In the genomic region with DNA sequence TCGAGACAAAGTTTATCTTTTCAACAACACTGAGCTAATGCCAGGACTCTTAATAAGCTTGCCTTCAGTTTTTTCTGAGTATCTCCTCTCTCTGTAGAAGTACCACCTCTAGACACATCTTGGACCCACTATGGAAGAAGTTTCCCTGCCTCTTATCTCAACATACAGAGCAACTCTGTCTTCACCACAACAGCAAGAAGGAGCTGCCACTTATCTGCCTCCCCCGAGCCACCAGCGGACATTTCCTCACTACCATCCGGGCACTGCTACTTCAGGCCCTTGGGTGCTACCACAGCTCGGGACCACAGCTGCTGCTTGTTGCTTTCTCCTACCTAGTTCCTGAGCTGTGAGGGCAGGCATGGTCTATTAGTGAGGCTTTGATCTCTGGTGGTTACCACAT, we compare ENCODE assay signal across 28 mouse cellular contexts. TPM values are rescaled to one million over a fixed set of nuclear protein-coding genes. Genes with fewer than 3 reads are reported as not detected.
DNase-seq lines count a peak whose midpoint lies in the region; ATAC-seq and TF ChIP-seq lines count a peak whose summit lies in the region.
"Had no signal": no experiment of that assay in that cellular context is flagged by ENCODE, and none has a peak within 500 bp of the region (broad histone marks: within the 10 kb centered on the region; RNA-seq: fewer than 3 reads in every experiment).

No protein-coding gene starts in this region.

- H3K4me2 ChIP-seq in liver, embryonic 14.5 days (ENCODE audit: low read depth), result no peak overlapping the region
- H3K4me2 ChIP-seq in stomach, postnatal 0 days (replicated peaks; ENCODE audit: low read depth), result no peak overlapping the region
- H3K4me2 ChIP-seq in forebrain, embryonic 11.5 days (ENCODE audit: low read depth, low read length, severe bottlenecking), result no peak overlapping the region
- H3K4me2 ChIP-seq: embryonic facial prominence, embryonic 15.5 days; forebrain, embryonic 15.5 days; hindbrain, embryonic 15.5 days; kidney, embryonic 15.5 days; midbrain, embryonic 13.5 days; neural tube, embryonic 13.5 days had no signal

- H3K27ac ChIP-seq in MEL (ENCODE audit: control insufficient read depth, low read depth, low read length), result no peak overlapping the region; the same call in 1 of the 2 replicates
- H3K27ac ChIP-seq in liver, embryonic 14.5 days, result no peak overlapping the region
- no peak overlapping the region for H3K27ac ChIP-seq in stomach, postnatal 0 days (replicated peaks)
- no peak overlapping the region for H3K27ac ChIP-seq in forebrain, embryonic 11.5 days (ENCODE audit: low read depth, low read length)
- H3K27ac ChIP-seq: embryonic facial prominence, embryonic 15.5 days; forebrain, embryonic 15.5 days; hindbrain, embryonic 15.5 days; kidney, embryonic 15.5 days; left cerebral cortex, adult 2 months; limb, embryonic 10.5 days; macrophage; midbrain, embryonic 13.5 days; neural tube, embryonic 13.5 days had no signal

- H3K36me3 ChIP-seq in MEL (ENCODE audit: control insufficient read depth in 1 of 2, insufficient read depth in 2 of 2, low read length in 2 of 2), result peaks cover 0 to 30% of the 10 kb centered on the region in 2 experiments; a peak in 2 of 4 replicates
- no peaks in the 10 kb centered on the region for H3K36me3 ChIP-seq in liver, embryonic 14.5 days (replicated peaks; ENCODE audit: control insufficient read depth, insufficient read depth, low read depth)
- no peaks in the 10 kb centered on the region for H3K36me3 ChIP-seq in stomach, postnatal 0 days (ENCODE audit: control insufficient read depth, insufficient read depth, low read length)
- no peaks in the 10 kb centered on the region for H3K36me3 ChIP-seq in forebrain, embryonic 11.5 days (ENCODE audit: control insufficient read depth, insufficient read depth, low read length)
- H3K36me3 ChIP-seq: embryonic facial prominence, embryonic 15.5 days; forebrain, embryonic 15.5 days; hindbrain, embryonic 15.5 days; kidney, embryonic 15.5 days; limb, embryonic 10.5 days; midbrain, embryonic 13.5 days; neural tube, embryonic 13.5 days had no signal

- no peaks in the 10 kb centered on the region for H3K27me3 ChIP-seq in MEL (ENCODE audit: control insufficient read depth in 1 of 2, insufficient read depth in 2 of 2, low read length in 2 of 2)
- no peaks in the 10 kb centered on the region for H3K27me3 ChIP-seq in liver, embryonic 14.5 days (ENCODE audit: control insufficient read depth, insufficient read depth, low read length)
- H3K27me3 ChIP-seq in stomach, postnatal 0 days (ENCODE audit: control insufficient read depth, insufficient read depth, low read length), result no peaks in the 10 kb centered on the region
- H3K27me3 ChIP-seq in forebrain, embryonic 11.5 days (ENCODE audit: control insufficient read depth, insufficient read depth, low read length), result no peaks in the 10 kb centered on the region
- H3K27me3 ChIP-seq: embryonic facial prominence, embryonic 15.5 days; forebrain, embryonic 15.5 days; hindbrain, embryonic 15.5 days; kidney, embryonic 15.5 days; midbrain, embryonic 13.5 days; neural tube, embryonic 13.5 days had no signal

- 10% methylated on average over 5 of the region's 5 CpGs for WGBS in liver, embryonic 14.5 days (ENCODE audit: insufficient replicate concordance)
- WGBS in stomach, postnatal 0 days, result 72% methylated on average over 5 of the region's 5 CpGs
- 89% methylated on average over 5 of the region's 5 CpGs for WGBS in forebrain, embryonic 11.5 days

- peaks cover 0 to 21% of the 10 kb centered on the region in 2 experiments; a peak in 3 of 4 replicates for H3K4me1 ChIP-seq in MEL (ENCODE audit: control insufficient read depth in 1 of 2, insufficient read depth in 2 of 2, low read length in 2 of 2)
- peaks cover 0 to 19% of the 10 kb centered on the region in 2 experiments; a peak in 3 of 4 replicates for H3K4me1 ChIP-seq in liver, embryonic 14.5 days (replicated peaks; ENCODE audit: control insufficient read depth in 2 of 2, insufficient read depth in 2 of 2, low read length in 1 of 2)
- H3K4me1 ChIP-seq in stomach, postnatal 0 days (replicated peaks; ENCODE audit: control insufficient read depth, insufficient read depth), result no peaks in the 10 kb centered on the region; the same call in 1 of the 2 replicates
- H3K4me1 ChIP-seq in forebrain, embryonic 11.5 days (replicated peaks; ENCODE audit: control insufficient read depth, insufficient read depth, low read length), result no peaks in the 10 kb centered on the region
- H3K4me1 ChIP-seq: forebrain, embryonic 15.5 days; hindbrain, embryonic 15.5 days; limb, embryonic 10.5 days; midbrain, embryonic 13.5 days; neural tube, embryonic 13.5 days had no signal

- TF ChIP-seq EP300 in MEL (IDR thresholded peaks at IDR 0.05; ENCODE audit: low read depth in 1 of 2, low read length in 2 of 2), result peak; percentile 70 to 73
- TF ChIP-seq EP300 in liver, embryonic 14.5 days (IDR thresholded peaks at IDR 0.05; ENCODE audit: low read depth), result peak; percentile 46
- no peak for TF ChIP-seq EP300 in stomach, postnatal 0 days (optimal IDR thresholded peaks at IDR 0.05)

- TF ChIP-seq CTCF in MEL (IDR thresholded peaks at IDR 0.05 in 2 of 3, conservative IDR thresholded peaks at IDR 0.05 in 1 of 3; ENCODE audit: control insufficient read depth in 1 of 3, insufficient read depth in 1 of 3, low read depth in 2 of 3, low read length in 3 of 3, poor library complexity in 1 of 3, severe bottlenecking in 1 of 3), result no peak
- TF ChIP-seq CTCF in liver, embryonic 14.5 days (IDR thresholded peaks at IDR 0.05; ENCODE audit: low read depth), result no peak
- TF ChIP-seq CTCF in stomach, postnatal 0 days (IDR thresholded peaks at IDR 0.05; ENCODE audit: low read depth), result no peak

- peak; percentile 81 for DNase-seq in MEL (ENCODE audit: low read depth, low spot score)
- DNase-seq in liver, embryonic 14.5 days (ENCODE audit: low read depth in 3 of 3, low spot score in 3 of 3), result peak in 1 of 3 experiments; percentile 24
- no peak for DNase-seq in stomach, postnatal 0 days (ENCODE audit: low spot score)
- DNase-seq in gastrocnemius, adult 18-20 months (ENCODE audit: low spot score), result no peak
- DNase-seq in spleen, postnatal 10 days (ENCODE audit: low spot score in 2 of 2), result no peak
- no peak for DNase-seq in forebrain, embryonic 11.5 days (ENCODE audit: low spot score)
- DNase-seq: adrenal gland, postnatal 14 days; cerebellum, adult 9-10 months; gastrocnemius, postnatal 25 days; heart, postnatal 4 days; kidney, postnatal 4 days; layer of hippocampus, adult 9-11 months; right cerebral cortex, adult 18-20 months; right cerebral cortex, postnatal 4 days had no signal

- H3K9me3 ChIP-seq in MEL (replicated peaks; ENCODE audit: insufficient read depth, low read length), result no peaks in the 10 kb centered on the region
- H3K9me3 ChIP-seq in liver, embryonic 14.5 days (ENCODE audit: control insufficient read depth, low read length), result no peaks in the 10 kb centered on the region
- H3K9me3 ChIP-seq in stomach, postnatal 0 days (ENCODE audit: control insufficient read depth, low read length), result no peaks in the 10 kb centered on the region
- H3K9me3 ChIP-seq in forebrain, embryonic 11.5 days (ENCODE audit: control insufficient read depth, low read length), result no peaks in the 10 kb centered on the region
- H3K9me3 ChIP-seq: embryonic facial prominence, embryonic 15.5 days; forebrain, embryonic 15.5 days; hindbrain, embryonic 15.5 days; kidney, embryonic 15.5 days; limb, embryonic 10.5 days; midbrain, embryonic 13.5 days; neural tube, embryonic 13.5 days had no signal

- no peak for TF ChIP-seq RAD21 in MEL (IDR thresholded peaks at IDR 0.05; ENCODE audit: low read depth, low read length)

- ATAC-seq in hematopoietic stem cell, adult 5-6 weeks (replicated peaks in 1 of 2; ENCODE audit: insufficient read depth in 1 of 2, low FRiP score in 2 of 2, low TSS enrichment in 1 of 2, low read depth in 1 of 2, poor library complexity in 2 of 2, severe bottlenecking in 2 of 2), result peak; percentile 73 to 76
- peak; percentile 79 for ATAC-seq in liver, embryonic 14.5 days (ENCODE audit: insufficient read depth)
- peak; percentile 81 for ATAC-seq in megakaryocyte progenitor cell, adult 5-6 weeks (replicated peaks; ENCODE audit: poor library complexity)
- ATAC-seq in stomach, postnatal 0 days (ENCODE audit: low FRiP score, low TSS enrichment), result no peak
- ATAC-seq in forebrain, embryonic 11.5 days (replicated peaks; ENCODE audit: low FRiP score), result no peak
- ATAC-seq: forebrain, embryonic 15.5 days; intestine, postnatal 0 days; lung, postnatal 0 days; midbrain, embryonic 13.5 days had no signal

- no peaks in the 10 kb centered on the region for H3K79me2 ChIP-seq in MEL (ENCODE audit: control insufficient read depth, insufficient read depth, low read length, poor library complexity)

- TF ChIP-seq POLR2A in MEL (IDR thresholded peaks at IDR 0.05; ENCODE audit: control insufficient read depth in 1 of 2, insufficient read depth in 1 of 2, low read depth in 1 of 2, low read length in 2 of 2, poor library complexity in 1 of 2), result no peak

- H3K9ac ChIP-seq in MEL (ENCODE audit: control insufficient read depth, low read depth, low read length, poor library complexity, severe bottlenecking), result no peak overlapping the region; the same call in 1 of the 2 replicates
- no peak overlapping the region for H3K9ac ChIP-seq in liver, embryonic 14.5 days (replicated peaks)
- no peak overlapping the region for H3K9ac ChIP-seq in stomach, postnatal 0 days (ENCODE audit: low read length)
- no peak overlapping the region for H3K9ac ChIP-seq in forebrain, embryonic 11.5 days (ENCODE audit: low read length)
- H3K9ac ChIP-seq: embryonic facial prominence, embryonic 15.5 days; forebrain, embryonic 15.5 days; hindbrain, embryonic 15.5 days; kidney, embryonic 15.5 days; midbrain, embryonic 13.5 days; neural tube, embryonic 13.5 days had no signal

- no peak overlapping the region for H3K4me3 ChIP-seq in MEL (ENCODE audit: control insufficient read depth in 1 of 2, insufficient read depth in 1 of 2, low read depth in 2 of 2, low read length in 2 of 2)
- no peak overlapping the region for H3K4me3 ChIP-seq in liver, embryonic 14.5 days (ENCODE audit: insufficient read depth in 1 of 2, low read depth in 2 of 2, low read length in 2 of 2)
- H3K4me3 ChIP-seq in stomach, postnatal 0 days (ENCODE audit: low read depth, low read length), result no peak overlapping the region
- no peak overlapping the region for H3K4me3 ChIP-seq in forebrain, embryonic 11.5 days (ENCODE audit: low read depth, low read length)
- H3K4me3 ChIP-seq: embryonic facial prominence, embryonic 15.5 days; forebrain, embryonic 15.5 days; hindbrain, embryonic 15.5 days; kidney, embryonic 15.5 days; left cerebral cortex, adult 2 months; limb, embryonic 10.5 days; midbrain, embryonic 13.5 days; neural tube, embryonic 13.5 days had no signal

RNA-seq across cellular contexts. Expression of gene P2ry14, which starts 20.2 kb away (rescaled TPM):
- 0.08 and 0.10 TPM in 2 replicates for total RNA-seq in MEL (2012; rRNA removed)
- polyA plus RNA-seq in MEL (2012; ENCODE audit: insufficient read depth in 1 of 2, insufficient read length in 2 of 2, low read depth in 1 of 2, low replicate concordance in 2 of 2, missing spikeins in 1 of 2), result under 1 TPM in 1 of 2 experiments, not detected in 1; 0.13 TPM
- 53.2 and 54.7 TPM in 2 replicates for total RNA-seq in hematopoietic stem cell, adult 5-6 weeks (2017)
- 2.5 TPM in 2 replicates for polyA plus RNA-seq in liver, embryonic 14.5 days (2012; rRNA removed)
- 3.6 and 4.1 TPM in 2 replicates for polyA plus RNA-seq in liver, embryonic 14.5 days (2014; fragmentation: Nextera tagmentation; extraction: Ambion mirVana)
- total RNA-seq in megakaryocyte progenitor cell, adult 5-6 weeks (2015), result 5.7 and 7.2 TPM in 2 replicates
- total RNA-seq in megakaryocyte progenitor cell, adult 5-6 weeks (2017), result 5.0 and 8.0 TPM in 2 replicates
- 9.8 and 13.4 TPM in 2 replicates for polyA plus RNA-seq in stomach, postnatal 0 days (2015; fragmentation: Nextera tagmentation; extraction: Ambion mirVana)
- total RNA-seq in gastrocnemius, adult 18-20 months (2021), result 1 to 10 TPM; 1.2 to 1.8 TPM
- 3.4 and 4.1 TPM in 2 replicates for polyA plus RNA-seq in forebrain, embryonic 11.5 days (2014; fragmentation: Nextera tagmentation; extraction: Ambion mirVana)
- polyA plus RNA-seq: C2C12 had no signal

RNA-seq across cellular contexts. Expression of gene Gpr171, which starts 31.6 kb away (rescaled TPM):
- total RNA-seq in MEL (2012; rRNA removed), result not detected in 2 replicates
- polyA plus RNA-seq in MEL (2012; ENCODE audit: insufficient read depth in 1 of 2, insufficient read length in 2 of 2, low read depth in 1 of 2, low replicate concordance in 2 of 2, missing spikeins in 1 of 2), result not detected
- 143 and 156 TPM in 2 replicates for total RNA-seq in hematopoietic stem cell, adult 5-6 weeks (2017)
- polyA plus RNA-seq in liver, embryonic 14.5 days (2012; rRNA removed), result 0.25 and 0.32 TPM in 2 replicates
- polyA plus RNA-seq in liver, embryonic 14.5 days (2014; fragmentation: Nextera tagmentation; extraction: Ambion mirVana), result 0.67 and 1.0 TPM in 2 replicates
- 24.3 and 26.9 TPM in 2 replicates for total RNA-seq in megakaryocyte progenitor cell, adult 5-6 weeks (2015)
- 23.1 and 31.9 TPM in 2 replicates for total RNA-seq in megakaryocyte progenitor cell, adult 5-6 weeks (2017)
- 0.19 and 0.33 TPM in 2 replicates for polyA plus RNA-seq in stomach, postnatal 0 days (2015; fragmentation: Nextera tagmentation; extraction: Ambion mirVana)
- under 1 TPM in 1 of 2 experiments, not detected in 1; 0.09 TPM for total RNA-seq in gastrocnemius, adult 18-20 months (2021)
- polyA plus RNA-seq in forebrain, embryonic 11.5 days (2014; fragmentation: Nextera tagmentation; extraction: Ambion mirVana), result 0.85 and 1.7 TPM in 2 replicates
- total RNA-seq: gastrocnemius, postnatal 25 days; heart, postnatal 4 days; left cerebral cortex, adult 2 months had no signal
- polyA plus RNA-seq: C2C12 had no signal

Comparison
In these comparisons a context has a peak if more than half of its experiments do, and no peak if none do; other contexts are left out.
1. ATAC-seq: peak in hematopoietic stem cell, adult 5-6 weeks (2 of 2), liver, embryonic 14.5 days (single experiment) and megakaryocyte progenitor cell, adult 5-6 weeks (single experiment); none in stomach, postnatal 0 days (single experiment) and forebrain, embryonic 11.5 days (single experiment).
2. RNA of gene Gpr171, which starts 31.6 kb away (total RNA-seq): 143 to 156 TPM in hematopoietic stem cell, adult 5-6 weeks and 23.1 to 31.9 TPM in megakaryocyte progenitor cell, adult 5-6 weeks; 0.09 TPM in gastrocnemius, adult 18-20 months and not detected in MEL; every median in the first group is over 10 times any median in the second.